Mouse (Mus musculus) olfactory bulb, adult 2 months (tissue): ENCODE results near the gene Gm28305. TPM values are rescaled to one million over a fixed set of nuclear protein-coding genes. Genes with fewer than 3 reads are reported as not detected.

Experiments used
- H3K27ac ChIP-seq: fragments of 200-500 bp; 2 replicates; pipeline ENCODE4 v1.5.1; 2012; ENCODE audit warnings: low read depth, low read length; ENCODE audit not compliant: insufficient read depth
- H3K4me1 ChIP-seq: fragments of 200-500 bp; 2 replicates; pipeline ENCODE4 v1.6.1; 2012; ENCODE audit warnings: low read length; ENCODE audit not compliant: control insufficient read depth, insufficient read depth
- H3K4me3 ChIP-seq: fragments of 200-500 bp; 2 replicates; pipeline ENCODE4 v1.5.1; 2012; ENCODE audit warnings: mild to moderate bottlenecking, low read depth, low read length, moderate library complexity; ENCODE audit not compliant: insufficient read depth
- CTCF ChIP-seq: fragments of 200-500 bp; IDR thresholded peaks from 2 replicates; pipeline ENCODE4 v1.5.1; 2012; ENCODE audit warnings: low read depth, mild to moderate bottlenecking, low read length, moderate library complexity; ENCODE audit not compliant: insufficient read depth
- POLR2A ChIP-seq: fragments of 200-500 bp; IDR thresholded peaks from 2 replicates; pipeline ENCODE4 v1.6.1; 2012; ENCODE audit warnings: mild to moderate bottlenecking, low read depth, low read length, moderate library complexity; ENCODE audit not compliant: insufficient read depth
- WGBS: fragments of 180-500 bp; shearing (Covaris S2); methylation state at CpG from one replicate; pipeline ENCODE4 v1.1.7; 2018; 5-methylcytosine and 5-hydroxymethylcytosine counted together
- polyA plus RNA-seq: library from polyadenylated mRNA; stranded (reverse); fragments of >200 nt; gene quantifications from 2 replicates; pipeline ENCODE4 v1.2.4, GENCODE M21; 2012; ENCODE audit warnings: low replicate concordance; ENCODE audit not compliant: missing spikeins, insufficient read depth, insufficient read length

Gm28305 gene
- polyA plus RNA-seq, 1 experiment = not detected

DNA sequence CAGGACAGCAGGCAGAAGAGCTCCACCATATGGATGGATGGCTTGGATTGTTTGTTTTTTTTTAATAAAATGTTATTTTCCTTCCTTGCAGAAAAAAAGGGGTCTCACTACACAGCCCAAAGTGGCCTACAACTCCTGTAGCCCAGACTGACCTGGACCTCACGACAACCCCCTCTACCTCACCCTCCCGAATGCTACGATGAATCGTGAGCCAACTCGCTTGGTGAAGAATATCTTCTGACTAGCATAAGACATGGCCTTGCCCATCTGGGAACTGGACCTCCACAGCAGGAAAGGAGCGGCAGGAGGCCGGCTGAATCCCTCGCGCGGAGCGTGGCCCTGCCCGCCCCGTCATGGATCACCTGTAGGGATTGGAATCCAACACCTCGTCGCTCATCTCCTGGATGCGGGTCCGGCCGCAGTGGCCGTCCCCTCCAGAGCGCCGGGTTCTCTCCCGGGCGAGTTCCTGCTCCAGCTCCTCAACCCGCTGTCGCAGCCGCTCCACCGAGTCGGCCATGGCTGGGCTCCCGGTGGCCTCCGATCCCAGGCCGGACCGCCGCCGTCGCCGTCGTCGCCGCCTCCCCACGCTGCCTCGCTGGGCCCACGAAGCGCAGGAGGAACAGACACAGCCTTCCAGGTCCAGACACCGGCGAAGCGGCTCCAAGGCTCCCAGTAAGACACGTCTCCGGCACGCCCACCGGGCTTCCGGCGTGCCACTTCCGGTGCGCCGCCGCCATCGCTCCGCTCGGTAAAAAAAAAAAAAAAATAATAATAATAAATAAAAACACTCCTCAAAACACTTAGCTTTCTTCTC, 22.2 kb downstream of the Gm28305 start, which contains the start of gene Uba5:
Uba5 (minus strand) TSS at position 705 of the 814 bp plus-strand sequence.
- under 1% methylated on average over 59 of the region's 59 CpGs for WGBS
- Histone ChIP-seq H3K27ac (peak within 1 kb of the TSS; percentile 68), H3K4me1 (peaks cover 2% of the 10 kb centered on the region), H3K4me3 (peak within 1 kb of the TSS; percentile 83)
- TF ChIP-seq POLR2A (0 out of 2 replicates have a peak, but pooled peaks have one; percentile 34), CTCF (no peak)

DNA sequence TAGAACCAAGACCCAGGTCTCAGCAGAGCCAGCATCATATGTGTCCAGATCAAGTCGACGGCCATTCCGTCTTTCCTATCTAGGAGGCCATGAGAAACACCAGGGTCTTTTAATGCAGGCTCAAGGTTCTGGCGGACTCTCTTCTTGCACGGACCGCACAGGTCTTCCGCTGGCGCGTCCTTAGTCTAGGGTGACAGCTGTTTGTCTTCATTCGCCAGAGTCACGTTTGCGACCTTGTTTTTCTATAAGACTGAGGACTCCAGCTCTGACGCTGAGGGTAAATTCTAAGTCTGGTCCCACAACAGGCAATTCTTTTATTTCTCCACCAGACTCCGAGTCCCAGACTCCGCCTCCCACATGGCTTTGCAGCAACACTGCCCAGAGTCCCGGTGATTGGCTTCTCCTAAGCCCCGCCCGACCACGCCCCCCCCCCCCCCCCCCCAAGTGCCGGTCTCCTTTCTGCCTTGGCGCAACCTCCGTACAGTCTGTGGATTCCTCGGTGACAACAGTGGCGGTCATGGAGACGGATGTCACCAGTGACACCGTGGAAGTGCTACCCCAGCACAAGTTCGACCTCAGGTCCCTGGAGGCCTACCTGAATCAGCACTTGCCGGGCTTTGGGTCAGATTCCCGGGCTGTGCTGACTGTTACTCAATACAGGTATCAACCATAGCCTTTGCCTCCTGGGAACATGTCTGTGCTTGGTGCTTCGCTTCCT, 22.9 kb downstream of the Gm28305 start, which contains the start of gene Acad11:
Acad11 (plus strand) TSS at position 134 of the 718 bp plus-strand sequence.
- Histone ChIP-seq H3K27ac (peak within 1 kb of the TSS; percentile 68), H3K4me1 (peaks cover 2% of the 10 kb centered on the region), H3K4me3 (peak within 1 kb of the TSS; percentile 83)
- TF ChIP-seq CTCF (no peak), POLR2A (0 out of 2 replicates have a peak, but pooled peaks have one; percentile 27)
- WGBS = under 1% methylated on average over 30 of the region's 30 CpGs

GRCm38 (mm10) chr9:104064571-104064970, 24.1 kb downstream of the Gm28305 start:
- no peak for TF ChIP-seq CTCF
- no peak for TF ChIP-seq POLR2A
- WGBS = 37% methylated on average over 1 of the region's 1 CpGs
- H3K4me3 ChIP-seq = no peak overlapping the region
- no peak overlapping the region for H3K27ac ChIP-seq
- peaks cover 2% of the 10 kb centered on the region for H3K4me1 ChIP-seq

GRCm38 (mm10) chr9:104070241-104070640, 29.8 kb downstream of the Gm28305 start:
- Histone ChIP-seq H3K27ac (no peak overlapping the region), H3K4me3 (no peak overlapping the region), H3K4me1 (no peaks in the 10 kb centered on the region)
- 89% methylated on average over 4 of the region's 4 CpGs for WGBS
- no peak for TF ChIP-seq CTCF
- TF ChIP-seq POLR2A = no peak

DNA sequence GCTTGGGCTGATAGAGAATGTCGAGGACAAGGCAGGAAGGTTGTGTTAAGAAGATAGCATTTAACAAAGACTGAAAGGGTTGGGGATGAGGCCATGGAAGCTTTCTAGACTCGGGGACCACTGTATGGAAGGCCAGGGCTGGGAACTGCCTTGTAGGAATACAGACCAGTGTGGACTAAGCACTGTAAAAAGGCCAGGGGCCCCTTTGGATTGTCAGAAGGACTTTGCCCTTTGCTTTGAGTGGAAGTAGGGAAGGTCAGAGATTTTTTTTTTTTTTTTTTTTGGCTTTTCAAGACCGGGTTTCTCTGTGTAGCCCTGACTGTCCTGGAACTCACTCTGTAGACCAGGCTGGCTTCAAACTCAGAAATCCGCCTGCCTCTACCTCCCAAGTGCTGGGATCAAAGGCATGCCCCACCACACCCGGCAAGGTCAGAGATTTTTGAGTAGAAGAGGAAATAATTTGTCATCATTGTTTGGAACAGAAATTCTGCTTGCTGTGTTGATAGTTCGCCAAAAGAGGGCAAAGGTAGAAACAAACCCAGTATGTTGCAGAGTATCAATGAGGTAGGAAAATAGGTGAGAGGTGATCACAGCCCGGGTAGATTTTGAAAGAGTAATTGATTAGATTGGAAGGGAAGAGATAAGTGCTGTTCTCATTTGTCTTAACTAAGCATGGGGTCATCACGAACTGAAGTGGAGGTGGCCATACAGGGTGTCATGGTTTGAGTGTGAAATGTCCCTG, 30.6 kb downstream of the Gm28305 start:
- no peaks in the 10 kb centered on the region for H3K4me1 ChIP-seq
- TF ChIP-seq CTCF (no peak), POLR2A (no peak)
- WGBS = 78% methylated on average over 8 of the region's 8 CpGs
- no peak overlapping the region for H3K27ac ChIP-seq
- H3K4me3 ChIP-seq = no peak overlapping the region

GRCm38 (mm10) chr9:104075808-104076207, 35.3 kb downstream of the Gm28305 start:
- Histone ChIP-seq H3K27ac (no peak overlapping the region), H3K4me1 (no peaks in the 10 kb centered on the region), H3K4me3 (no peak overlapping the region)
- 82% methylated on average over 2 of the region's 2 CpGs for WGBS
- TF ChIP-seq CTCF (no peak), POLR2A (no peak)

DNA sequence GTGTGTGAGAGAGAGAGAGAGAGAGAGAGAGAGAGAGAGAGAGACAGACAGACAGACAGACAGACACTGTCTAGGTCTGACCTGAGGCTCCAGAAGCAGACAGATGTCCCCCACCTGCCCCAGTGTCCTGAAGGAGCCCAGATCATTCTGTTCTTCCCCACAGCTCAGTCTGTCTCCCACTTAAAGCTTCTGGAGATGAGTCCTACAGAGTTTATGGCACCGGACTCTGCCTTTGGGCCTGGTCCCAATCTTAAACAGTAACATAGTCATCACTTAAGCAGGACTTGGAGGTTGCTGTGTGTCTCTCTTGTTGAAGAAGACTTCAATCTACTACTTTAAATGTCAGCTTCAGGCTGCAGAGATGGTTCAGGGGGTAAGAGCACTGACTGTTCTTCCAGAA, 38.3 kb downstream of the Gm28305 start:
- Histone ChIP-seq H3K27ac (no peak overlapping the region), H3K4me3 (no peak overlapping the region), H3K4me1 (no peaks in the 10 kb centered on the region)
- 91% methylated on average over 1 of the region's 1 CpGs for WGBS
- no peak for TF ChIP-seq POLR2A
- no peak for TF ChIP-seq CTCF

DNA sequence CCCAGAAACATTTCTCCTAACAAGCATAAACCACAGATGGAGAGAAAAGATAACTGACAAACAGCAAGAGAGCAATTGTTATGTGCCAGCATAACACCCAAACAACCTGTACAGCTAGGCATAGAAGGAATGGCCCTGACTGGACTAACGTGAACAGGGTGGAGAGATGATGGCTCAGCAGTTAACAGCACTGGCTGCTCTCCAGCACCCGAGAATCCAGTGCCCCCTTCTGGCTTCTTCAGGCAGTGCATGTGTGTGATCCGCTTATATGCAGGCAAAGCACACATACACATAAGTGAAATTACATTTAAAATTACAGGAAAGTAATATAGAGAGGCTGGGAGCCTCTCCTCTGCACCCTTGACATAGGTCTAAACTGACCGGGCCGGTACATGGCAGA, 38.9 kb downstream of the Gm28305 start:
- WGBS = 56% methylated on average over 5 of the region's 5 CpGs
- TF ChIP-seq CTCF (no peak), POLR2A (no peak)
- H3K27ac ChIP-seq = no peak overlapping the region
- no peaks in the 10 kb centered on the region for H3K4me1 ChIP-seq
- no peak overlapping the region for H3K4me3 ChIP-seq
